Mouse (Mus musculus) ovary, postnatal 10 days (tissue): ENCODE measurements at regions not wholly inside any gene's neighbourhood (a gene's known extent, or its start where the extent isn't known, plus 50 kb on each side); places are given as distances from the start of the nearest gene placed in this dataset.
"Not testable (repeated sequence)": the region's sequence is repeated elsewhere in the genome, so short reads cannot be mapped to it uniquely, and the experiment has no call there.

Source experiments
- DNase-seq: peaks from one replicate; pipeline ENCODE4 v3.0.0; 2022; ENCODE audit warnings: low spot score

DNA sequence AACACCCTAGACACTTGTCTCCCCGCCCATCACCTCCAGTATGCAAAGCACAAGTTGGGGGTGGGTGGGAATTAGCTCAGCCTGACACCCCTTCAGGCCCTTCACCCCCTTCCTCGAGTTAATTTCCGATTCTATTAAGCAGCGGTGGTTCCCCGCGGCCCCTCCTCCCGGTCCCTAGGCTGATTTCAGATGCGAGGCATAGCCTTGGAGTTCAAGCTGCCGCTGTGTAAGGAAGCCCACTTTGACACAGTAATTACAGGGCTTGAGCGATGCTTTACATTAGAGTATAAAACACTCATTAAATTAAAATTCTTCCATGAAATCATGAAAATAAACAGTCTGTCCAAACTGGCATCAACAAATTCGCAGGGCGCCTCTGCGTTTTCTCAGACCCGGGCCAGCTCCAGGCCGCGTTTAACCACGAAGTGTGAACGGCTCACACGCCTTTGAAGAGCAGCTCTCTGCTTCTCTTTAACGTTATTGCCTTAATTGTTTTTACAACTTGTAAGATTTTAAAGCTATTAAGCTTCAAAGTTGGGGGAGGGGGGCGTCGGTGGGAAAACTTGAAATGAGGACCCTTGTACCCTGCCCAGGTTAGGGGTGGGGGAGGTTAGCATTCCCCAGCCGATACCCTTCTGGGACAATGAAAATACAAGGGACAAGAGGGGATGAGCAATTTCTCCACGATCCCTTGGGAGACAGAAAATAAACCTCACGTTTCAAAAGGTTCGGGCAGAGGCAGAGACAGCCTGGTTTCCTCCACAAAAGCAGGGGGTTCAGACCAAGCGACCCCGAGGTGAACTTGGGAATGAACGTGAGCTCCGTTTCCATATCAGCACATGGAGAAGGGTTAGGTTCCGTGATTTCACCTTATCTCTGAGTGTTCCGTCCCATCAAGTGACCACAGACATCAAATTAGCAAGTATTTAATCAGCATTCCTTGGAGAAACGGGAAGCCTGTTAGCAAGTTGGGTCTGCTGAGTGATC, 114.4 kb downstream of the Dicer1 start:
- DNase-seq: no peak

DNA sequence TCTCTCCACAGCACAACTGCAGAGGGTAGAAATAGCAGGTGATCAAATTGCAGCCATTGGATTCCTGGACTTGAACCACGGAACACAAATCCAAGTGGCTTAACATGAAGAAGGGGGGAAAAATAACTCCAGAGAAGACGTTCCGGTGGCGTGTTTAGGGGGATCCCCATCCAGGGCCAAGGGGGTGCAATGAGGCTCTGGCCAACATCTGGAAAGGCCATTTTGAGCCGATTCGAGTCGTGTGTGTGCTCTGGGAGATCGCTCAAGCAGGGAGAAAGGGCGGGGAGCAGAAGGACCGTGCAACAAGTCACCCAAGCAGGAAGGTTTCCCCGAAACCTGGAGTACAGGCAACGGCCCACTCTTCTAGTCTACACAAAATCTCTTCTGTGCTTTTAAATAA, 115.3 kb downstream of the Dicer1 start:
- DNase-seq: no peak

DNA sequence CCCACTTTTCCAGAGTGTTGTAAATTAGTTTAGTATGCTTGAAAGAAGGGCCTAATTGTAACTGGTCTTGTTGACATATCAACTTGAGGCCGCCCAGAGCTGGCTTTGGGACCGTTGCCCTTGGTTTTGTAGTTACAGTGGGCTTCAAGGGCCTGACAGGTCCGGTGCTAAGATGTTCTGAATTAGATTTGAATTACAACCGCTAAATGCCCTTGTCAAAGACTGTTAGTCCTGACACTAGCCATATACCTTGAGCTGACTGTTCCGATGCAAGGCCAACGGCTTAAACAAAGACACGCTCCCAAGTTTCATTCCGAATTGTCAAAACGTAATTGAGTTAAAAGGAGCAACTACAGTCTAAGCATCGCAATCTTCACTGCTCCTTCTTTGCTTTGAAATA, 116.9 kb downstream of the Dicer1 start:
- no peak for DNase-seq

DNA sequence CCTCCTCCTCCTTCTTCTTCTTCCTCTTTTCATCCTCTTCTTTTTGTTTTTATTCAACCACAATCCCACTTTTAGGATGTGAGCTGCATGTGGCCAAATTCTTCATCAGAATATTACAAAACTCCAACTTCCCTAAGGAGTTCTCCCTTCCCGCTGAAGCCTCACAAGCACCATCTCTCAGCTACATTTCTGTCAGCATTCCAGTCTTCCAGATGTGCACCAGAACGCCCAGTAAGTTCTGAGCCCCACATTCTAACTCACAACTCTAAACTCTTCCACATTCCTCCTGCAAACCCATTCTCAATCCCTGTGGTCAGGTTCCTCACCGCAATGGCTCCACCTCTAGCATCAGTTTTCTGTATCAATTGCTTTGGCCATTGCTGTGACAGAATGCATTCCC, 121.2 kb downstream of the Dicer1 start:
- no peak for DNase-seq

DNA sequence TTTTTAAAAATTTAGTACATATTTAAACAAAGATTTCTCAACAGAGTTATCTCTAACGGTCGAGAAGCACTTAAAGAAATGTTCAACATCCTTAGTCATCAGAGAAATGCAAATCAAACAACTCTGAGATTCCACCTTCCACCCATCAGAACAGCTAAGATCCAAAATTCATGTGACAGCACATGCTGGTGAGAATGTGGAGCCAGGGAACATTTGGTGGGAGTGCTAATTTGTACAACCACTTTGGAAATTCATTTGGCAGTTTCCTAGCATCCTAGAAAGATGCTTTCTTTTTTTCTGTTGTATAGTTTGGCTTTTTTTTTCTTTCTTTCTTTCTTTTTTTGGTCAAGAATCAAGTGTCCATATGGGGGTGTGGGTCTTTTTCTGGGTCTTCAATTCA, 122.3 kb downstream of the Dicer1 start:
- no peak for DNase-seq

DNA sequence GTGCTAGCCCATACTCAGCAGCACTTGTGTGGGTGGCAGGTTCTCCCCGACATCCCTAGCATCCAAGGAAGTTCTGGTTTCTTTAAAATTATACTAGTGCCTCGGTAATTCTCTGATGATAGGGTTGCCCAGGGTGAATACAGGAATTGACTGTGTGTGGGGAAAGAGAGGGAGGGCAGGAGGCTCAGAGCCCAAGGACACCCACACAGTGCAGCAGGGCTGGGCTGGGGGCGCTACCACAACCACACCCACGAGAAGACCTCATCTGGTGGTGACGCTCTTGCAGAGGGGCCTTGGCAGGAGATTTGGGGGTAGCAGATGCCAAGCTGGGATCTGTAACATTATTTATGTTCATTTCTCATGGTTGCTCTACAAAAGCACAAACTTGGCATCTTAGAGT, 125.7 kb downstream of the Dicer1 start:
- no peak for DNase-seq

DNA sequence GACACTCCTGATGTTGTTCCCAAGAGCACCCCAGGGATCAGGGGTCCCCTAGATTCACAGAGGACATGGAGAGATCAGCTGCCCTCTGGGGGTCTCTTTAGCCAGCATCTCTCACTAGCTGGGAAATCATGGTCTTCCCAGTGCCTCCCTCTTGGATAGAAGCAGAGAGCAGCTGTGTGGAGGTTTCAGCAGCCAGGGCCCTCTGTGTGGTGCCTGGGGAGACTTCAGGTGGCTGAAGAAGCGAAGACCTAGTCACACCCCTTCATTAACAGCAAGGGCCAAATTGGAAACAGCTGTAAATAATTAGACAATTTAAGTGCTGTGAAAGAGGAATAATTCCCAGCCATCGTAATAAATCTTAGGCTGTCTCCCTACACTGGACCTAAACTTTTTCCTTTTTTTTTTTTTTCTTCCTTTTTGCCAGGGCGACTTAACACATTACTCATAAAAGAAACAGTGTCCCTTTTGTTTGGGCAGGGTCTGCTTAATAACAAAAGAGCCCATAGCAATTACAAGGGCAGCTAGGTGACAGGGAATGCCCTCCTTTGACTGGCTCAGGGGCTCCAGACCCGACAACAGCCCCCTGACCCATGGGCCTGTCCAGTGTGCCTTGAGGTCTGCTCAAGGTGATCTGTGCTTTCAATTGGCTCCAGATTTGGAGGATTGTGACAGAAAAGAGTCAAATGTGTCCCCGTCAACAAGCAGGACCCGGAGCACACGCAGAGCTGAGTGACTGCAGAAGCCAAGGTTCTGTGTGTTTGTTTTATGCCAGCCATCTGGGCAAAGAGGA, 127.7 kb downstream of the Dicer1 start:
- DNase-seq: no peak

DNA sequence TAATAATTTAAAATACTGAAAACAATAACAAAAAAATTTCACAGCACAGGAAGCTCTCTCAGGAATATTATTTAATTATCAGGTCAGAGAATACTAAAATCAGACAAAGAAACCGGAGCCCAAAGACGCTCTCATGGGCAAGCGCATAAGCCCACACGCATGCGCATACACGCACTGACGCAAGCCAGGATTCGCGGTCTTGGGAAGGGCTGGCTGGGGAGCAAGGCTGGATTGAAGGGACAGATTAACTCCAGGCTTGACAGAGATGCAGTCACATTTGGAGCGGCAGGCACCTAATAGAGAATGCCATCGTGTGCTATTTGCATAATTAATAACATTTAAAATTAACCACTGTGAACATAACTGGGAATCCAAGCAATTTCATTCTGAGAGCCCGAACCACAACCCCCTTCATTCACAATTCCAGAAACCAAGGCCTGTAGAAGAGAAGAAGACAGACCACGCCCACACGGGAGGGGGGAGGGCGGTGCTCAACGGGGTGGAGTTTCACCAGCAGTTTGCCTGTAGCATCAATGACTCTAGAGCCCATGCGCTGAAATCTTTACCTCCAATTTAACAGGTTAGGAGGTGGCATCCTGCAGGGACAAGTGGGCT, 134.5 kb downstream of the Dicer1 start:
- DNase-seq: no peak

DNA sequence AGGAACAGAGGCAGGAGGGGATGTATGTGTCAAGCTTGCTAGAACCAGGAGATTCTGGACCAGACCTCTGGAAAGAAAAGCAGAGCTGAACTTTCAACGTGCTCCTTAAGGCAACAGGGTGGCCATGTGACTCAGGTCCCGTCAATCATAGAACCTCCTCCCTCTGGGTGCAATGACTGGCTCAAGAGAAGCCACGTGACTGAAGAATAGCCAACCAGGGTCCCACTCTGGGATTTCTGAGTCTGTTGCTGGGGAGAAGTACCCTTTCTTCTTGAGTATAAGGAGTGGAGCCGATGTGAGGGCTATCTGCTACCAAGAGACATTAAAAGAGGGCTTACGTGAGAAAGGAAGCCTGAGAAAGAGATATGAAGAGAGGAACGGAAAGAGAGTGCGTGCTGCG, 137.5 kb downstream of the Dicer1 start:
- no peak for DNase-seq

DNA sequence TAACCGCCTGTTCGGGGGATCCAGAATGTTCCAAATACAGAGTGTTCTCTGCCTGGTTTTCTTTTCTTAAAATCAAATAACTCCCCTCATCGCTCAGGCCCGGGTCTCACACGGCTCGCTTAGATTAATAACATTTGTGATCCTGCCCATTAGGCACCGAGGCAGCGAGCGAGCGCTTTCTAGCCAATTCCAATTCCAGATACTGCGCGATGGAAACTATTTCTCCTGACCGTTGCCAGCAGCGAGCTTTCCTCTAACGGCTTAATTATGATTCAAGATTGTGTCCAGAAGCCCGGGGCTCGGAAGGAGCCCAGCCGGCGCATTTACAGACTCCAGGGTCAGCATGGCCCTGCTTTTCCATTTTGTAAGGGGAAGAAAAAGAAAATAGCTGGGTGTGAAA, 136.6 kb upstream of the Gsc start:
- DNase-seq: no peak

DNA sequence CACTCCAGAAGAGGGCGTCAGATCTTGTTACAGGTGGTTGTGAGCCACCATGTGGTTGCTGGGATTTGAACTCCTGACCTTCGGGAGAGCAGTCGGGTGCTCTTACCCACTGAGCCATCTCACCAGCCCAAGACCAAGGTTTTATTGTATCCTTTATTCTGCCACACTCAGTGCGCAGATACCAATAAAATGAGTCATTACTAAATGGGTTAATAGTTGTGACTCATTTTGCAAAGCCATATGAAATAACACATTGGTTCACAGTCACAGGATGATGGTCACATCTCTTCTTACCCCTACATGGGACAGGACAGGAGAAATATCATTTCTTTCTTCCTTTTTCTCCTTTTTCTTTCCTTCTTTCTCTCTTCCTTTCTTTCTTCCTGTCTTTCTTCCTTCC, 135.8 kb upstream of the Gsc start:
- DNase-seq: not testable (repeated sequence)

DNA sequence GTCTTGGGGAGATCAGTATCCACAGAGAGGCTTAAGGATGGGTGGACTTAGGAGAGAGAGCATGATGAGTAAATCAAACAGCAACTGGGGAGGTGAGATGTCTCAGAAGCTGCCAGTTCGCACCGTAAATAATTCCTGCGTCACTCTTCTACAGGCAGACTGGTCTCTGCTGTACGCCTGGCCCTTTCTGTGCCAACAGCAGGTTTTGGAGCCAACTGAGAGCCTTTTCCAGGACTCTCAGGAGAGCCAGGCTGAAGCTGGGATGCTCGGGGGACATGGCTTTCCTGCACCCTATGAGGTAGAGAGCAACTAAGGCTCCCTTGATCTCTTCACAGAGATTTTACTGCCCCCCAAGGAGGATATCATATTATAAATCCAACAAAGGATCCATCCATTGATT, 134.3 kb upstream of the Gsc start:
- no peak for DNase-seq

DNA sequence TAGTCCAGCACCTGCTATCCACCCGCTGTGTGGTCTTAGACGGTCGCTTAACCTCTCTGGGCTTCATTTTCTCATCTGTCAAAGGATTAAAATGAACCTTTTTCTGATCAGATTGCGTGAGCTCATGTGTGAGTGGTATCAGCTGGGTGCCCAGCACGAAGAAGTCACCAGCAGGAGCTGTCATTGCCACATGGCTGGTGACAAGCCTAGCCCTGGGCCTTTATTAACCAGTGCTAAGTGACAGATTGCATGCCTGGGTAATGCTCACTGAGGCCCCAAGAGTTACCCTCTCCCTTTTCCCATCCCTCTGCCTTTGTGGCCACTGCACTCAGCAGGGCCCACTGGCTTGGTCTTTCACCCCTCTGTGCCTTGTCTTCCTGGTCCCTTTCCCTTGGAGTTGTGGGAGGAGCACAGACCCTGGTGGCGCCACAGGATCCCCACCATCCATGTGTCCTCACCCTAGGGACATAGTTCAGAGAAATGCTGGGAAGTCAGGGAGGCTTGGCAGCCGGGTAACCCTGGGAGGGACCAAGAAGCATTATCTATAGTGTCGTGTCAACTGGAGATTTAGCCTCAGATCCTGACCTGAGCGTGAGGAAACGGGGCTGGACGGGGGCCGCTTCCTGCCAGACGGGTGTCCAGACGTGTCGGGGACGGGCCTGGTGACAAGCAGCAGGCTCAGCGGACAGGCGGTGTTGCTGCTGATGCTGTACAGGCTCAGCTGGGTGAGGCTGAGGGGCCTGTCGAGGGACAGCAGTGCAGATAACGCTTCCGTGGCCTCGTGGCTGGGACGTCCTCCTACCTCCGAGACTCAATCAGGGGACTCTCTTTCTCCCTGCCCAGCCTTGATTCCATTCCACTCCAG, 132.6 kb upstream of the Gsc start:
- DNase-seq: no peak

DNA sequence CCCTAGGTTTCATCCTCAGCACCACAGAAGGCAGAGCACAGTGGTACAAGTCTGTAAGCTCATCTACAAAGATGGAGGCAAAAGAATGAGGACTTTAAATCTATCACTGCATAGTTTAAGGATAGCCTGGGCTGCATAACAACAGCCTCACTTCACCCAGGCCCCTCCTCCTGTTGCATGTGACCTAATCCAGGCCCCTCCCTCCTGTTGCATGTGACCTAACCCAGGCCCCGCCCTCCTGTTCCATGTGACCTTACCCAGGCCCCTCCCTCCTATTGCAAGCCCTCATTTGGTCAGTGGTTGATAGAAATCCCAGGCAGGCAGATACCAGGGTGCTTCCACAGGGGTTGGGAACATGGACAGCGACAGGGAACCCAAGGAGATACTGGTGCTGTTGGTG, 124.9 kb upstream of the Gsc start:
- no peak for DNase-seq

DNA sequence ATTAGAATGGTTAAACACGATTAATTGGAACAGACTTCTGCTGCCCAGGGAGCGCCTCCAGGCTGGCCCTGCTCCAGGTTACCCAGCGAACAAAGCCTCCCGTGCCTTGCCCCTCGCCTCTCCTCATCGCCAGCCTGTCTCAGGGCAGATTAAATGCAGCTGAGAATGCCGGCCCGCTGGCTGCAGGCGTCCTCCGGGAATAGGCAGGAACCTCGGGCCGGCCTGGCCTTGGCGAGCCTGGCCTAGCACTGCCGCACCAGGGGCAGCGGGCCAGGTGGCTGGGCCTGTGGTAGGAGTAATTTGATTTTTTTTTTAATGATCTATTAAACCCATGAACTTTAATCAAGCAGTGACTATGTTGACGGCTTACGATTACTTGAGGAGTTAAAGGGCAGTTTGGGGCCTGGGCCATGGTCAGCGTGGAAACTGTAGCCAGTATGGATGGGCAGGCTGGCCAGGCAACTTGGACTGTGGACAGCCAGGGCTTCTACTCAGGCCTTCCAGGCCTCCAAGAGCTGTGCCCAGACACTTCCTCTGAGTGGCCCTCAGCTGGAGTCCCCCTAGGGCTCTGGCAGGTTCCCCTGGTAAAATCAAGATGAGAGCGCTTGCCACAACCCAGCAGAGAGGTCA, 120.5 kb upstream of the Gsc start:
- peak; percentile 12 for DNase-seq

DNA sequence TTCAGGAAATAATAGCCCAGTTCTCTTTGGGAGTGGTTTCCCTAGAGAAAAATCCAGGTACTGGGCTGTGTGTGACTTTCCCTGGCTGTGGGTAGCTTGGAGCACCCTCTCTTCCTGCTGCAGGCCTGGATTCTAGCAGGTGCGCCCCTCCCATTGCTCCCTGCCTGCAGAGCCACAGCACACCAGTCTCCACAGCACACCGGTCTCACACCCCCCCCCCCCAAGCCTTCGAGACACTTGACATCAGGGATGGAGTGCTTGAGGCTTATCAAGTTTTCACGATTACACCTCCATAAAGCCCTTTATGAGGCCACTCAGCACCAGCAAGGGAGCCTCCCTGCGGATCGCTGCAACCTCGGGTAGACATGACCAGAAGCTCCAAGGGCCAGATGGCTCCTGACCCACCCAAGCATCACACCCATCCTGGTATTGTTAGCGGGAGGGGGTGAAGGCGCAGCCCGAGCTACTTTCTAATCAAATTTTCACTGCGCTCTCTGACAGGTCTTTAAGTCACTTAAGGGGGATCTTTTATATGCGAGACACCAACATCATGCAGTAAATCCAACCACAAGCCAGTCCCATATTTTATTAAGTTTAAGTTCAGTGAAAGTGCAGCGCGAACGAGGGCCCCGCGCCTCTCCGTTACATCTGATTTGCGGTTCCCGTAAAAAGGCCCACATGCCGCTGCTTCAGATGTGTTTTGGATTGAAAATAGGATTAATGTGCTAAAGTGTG, 119.8 kb upstream of the Gsc start:
- DNase-seq: no peak

DNA sequence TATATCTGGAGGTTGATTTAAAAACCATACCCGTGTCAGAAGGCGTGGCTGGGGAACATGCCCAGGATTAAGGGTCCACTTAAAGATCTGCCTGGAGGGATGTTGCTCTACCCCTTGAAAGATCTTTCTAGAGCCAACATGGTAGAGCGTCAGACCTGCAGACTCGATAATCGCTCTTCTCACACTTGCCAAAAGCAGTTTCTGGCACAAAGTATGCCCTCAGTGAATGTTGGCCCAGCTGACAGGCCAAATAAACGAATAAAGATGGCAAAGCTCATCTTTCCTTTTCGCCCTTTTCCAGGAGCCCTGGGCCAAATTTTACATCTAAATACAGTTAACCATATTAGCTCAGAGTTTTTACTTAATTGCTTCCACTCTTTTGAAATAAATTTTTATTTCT, 118.4 kb upstream of the Gsc start:
- no peak for DNase-seq

DNA sequence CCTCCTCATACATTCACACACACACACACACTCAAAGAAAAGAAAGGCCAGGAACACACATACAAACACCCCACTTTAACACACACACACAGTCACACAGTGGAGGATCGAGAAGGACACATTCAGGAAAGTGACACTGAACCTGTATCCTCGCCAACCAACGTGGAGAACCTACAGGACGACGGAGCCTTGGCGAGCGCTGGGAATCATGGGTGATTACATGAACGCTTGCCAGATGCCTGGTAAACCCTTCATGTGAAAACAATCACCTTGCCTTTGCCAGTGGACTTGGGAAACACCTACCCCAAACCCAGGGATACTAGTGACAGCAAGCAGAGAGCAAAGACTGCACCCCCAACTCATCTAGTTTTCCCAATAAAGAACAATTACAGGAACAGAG, 117.2 kb upstream of the Gsc start:
- no peak for DNase-seq

DNA sequence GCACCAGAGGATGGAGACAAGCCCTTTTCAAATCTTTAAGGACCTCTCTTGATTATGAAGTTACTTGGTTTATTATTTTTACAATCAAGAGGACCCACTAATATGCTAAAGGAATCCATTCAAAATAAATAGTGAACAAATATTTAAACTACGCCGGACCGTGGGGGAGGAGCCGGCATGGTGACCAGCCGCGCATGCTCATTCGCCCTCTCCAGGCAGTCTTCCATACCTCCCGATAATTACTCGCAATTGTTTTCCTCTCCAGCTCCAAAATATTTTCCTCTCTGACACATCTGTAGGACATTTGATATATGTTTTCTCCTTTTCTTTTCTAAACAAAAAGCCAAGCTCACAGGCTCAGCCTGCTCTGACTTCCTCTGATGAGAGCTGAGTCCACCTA, 111.3 kb upstream of the Gsc start:
- DNase-seq: no peak

DNA sequence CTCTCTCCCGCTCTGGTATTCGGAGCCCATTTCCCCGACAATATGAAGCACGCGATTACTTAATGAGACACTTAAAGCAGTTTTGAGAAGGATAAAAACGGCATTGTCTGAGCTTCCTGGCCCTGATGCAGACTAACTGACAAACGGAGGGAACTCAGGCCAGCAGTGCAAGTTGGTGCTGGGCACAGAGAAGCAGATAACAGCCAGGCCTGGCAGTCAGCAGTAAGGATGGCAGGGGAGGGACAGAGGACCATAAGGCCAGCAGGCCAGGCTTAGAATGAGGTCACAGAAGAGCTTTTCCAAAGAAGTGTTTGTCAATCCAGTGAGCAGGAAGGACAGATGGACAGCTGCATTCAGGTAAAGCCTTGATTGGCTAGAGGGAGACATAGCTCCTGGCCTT, 107.7 kb upstream of the Gsc start:
- DNase-seq: no peak

DNA sequence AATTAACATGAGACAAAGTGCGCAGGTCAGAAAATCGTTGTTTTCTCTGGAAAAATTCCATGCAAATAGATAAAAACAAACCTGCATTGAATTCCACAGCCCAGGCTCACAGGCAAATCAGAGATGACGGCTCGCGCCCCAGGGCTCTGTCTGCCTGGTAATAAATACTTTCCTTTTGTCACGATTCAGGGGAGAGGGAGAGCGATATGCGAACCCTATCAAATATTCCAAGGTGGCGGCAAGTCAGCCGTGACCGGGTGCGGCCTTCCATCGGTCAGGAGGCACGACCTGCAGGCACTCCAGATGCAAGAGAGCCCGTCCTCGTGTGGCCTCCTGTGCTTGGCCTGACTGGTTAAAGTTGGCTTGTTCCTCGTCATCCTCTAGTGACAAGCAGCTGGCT, 94.5 kb upstream of the Gsc start:
- DNase-seq: no peak
